Comparison of ENCODE assay signal across 9 mouse cellular contexts in the genomic region with DNA sequence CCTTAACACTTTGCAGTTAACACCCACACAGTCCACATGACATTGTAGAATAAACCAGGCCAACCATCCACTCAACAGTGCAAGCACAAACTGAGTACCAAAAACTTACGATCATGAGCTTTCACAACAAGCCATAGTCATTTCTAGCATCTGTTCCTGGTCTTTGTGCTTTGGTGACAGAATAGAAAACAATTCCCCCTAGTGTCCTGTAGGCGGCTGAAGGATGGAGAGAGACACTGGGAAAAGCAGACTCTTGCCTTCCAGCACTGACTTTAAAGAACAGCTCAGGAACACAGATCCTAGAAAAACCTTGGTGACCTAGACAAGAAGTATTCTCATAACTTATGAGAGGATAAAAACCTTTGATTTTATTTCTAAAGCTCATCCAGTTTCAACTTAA. TPM values are rescaled to one million over a fixed set of nuclear protein-coding genes. Genes with fewer than 3 reads are reported as not detected.
A peak's percentile ranks its signal among the peaks of the same experiment; 100 is the strongest.
DNase-seq lines count a peak whose midpoint lies in the region; ATAC-seq and TF ChIP-seq lines count a peak whose summit lies in the region.
"Had no signal": no experiment of that assay in that cellular context is flagged by ENCODE, and none has a peak within 500 bp of the region (broad histone marks: within the 10 kb centered on the region; RNA-seq: fewer than 3 reads in every experiment).

No protein-coding gene starts in this region.

- no peaks in the 10 kb centered on the region for H3K4me1 ChIP-seq in cerebellum, adult 2 months (ENCODE audit: control insufficient read depth, insufficient read depth, low read length)
- H3K4me1 ChIP-seq in liver, postnatal 0 days (ENCODE audit: insufficient read depth), result peaks cover 14% of the 10 kb centered on the region
- peaks cover 7% of the 10 kb centered on the region; the same call in 1 of the 2 replicates for H3K4me1 ChIP-seq in liver, embryonic 11.5 days (replicated peaks; ENCODE audit: control insufficient read depth, insufficient read depth, low read length)
- H3K4me1 ChIP-seq in midbrain, embryonic 10.5 days, result peaks cover 37% of the 10 kb centered on the region

- no peak overlapping the region for H3K4me3 ChIP-seq in cerebellum, adult 2 months (replicated peaks; ENCODE audit: insufficient read depth, low read depth, low read length)
- H3K4me3 ChIP-seq in liver, postnatal 0 days (ENCODE audit: low read depth, low read length), result no peak overlapping the region
- H3K4me3 ChIP-seq in liver, embryonic 11.5 days (ENCODE audit: low read depth, low read length), result no peak overlapping the region
- peak overlapping the region; percentile 29; the same call in 1 of the 2 replicates for H3K4me3 ChIP-seq in midbrain, embryonic 10.5 days
- H3K4me3 ChIP-seq: erythroblast, embryonic 14.5 days had no signal

- TF ChIP-seq EP300 in liver, postnatal 0 days (IDR thresholded peaks at IDR 0.05; ENCODE audit: low read depth), result no peak

- 5% methylated on average over 2 of the region's 2 CpGs for WGBS in cerebellum, adult 2 months
- 28% methylated on average over 2 of the region's 2 CpGs for WGBS in liver, postnatal 0 days (ENCODE audit: insufficient replicate concordance)
- 42% methylated on average over 2 of the region's 2 CpGs for WGBS in liver, embryonic 11.5 days
- 35% methylated on average over 2 of the region's 2 CpGs for WGBS in midbrain, embryonic 10.5 days

- H3K27me3 ChIP-seq in cerebellum, adult 2 months (ENCODE audit: control insufficient read depth, insufficient read depth, low read length), result no peaks in the 10 kb centered on the region
- H3K27me3 ChIP-seq in liver, postnatal 0 days (ENCODE audit: insufficient read depth, low read length), result peaks cover 14% of the 10 kb centered on the region; the same call in 1 of the 2 replicates
- peaks cover 14% of the 10 kb centered on the region for H3K27me3 ChIP-seq in liver, embryonic 11.5 days (replicated peaks; ENCODE audit: control insufficient read depth, insufficient read depth, low read length)
- H3K27me3 ChIP-seq in midbrain, embryonic 10.5 days (ENCODE audit: low read depth, poor library complexity, severe bottlenecking), result peaks cover under 1% of the 10 kb centered on the region; the same call in 1 of the 2 replicates

- DNase-seq in cerebellum, adult 2 months, result peak in 1 of 2 experiments; percentile 49
- no peak for DNase-seq in liver, postnatal 0 days
- no peak for DNase-seq in liver, embryonic 11.5 days (ENCODE audit: low spot score)
- no peak for DNase-seq in midbrain, embryonic 10.5 days (ENCODE audit: low spot score)
- DNase-seq in ovary, postnatal 10 days (ENCODE audit: low spot score), result no peak

- no peak for TF ChIP-seq POLR2A in cerebellum, adult 2 months (IDR thresholded peaks at IDR 0.05; ENCODE audit: borderline replicate concordance, insufficient read depth, low read length)

- no peaks in the 10 kb centered on the region for H3K36me3 ChIP-seq in liver, postnatal 0 days (replicated peaks; ENCODE audit: insufficient read depth, low read length)
- H3K36me3 ChIP-seq in liver, embryonic 11.5 days (ENCODE audit: control insufficient read depth, insufficient read depth, low read length), result no peaks in the 10 kb centered on the region
- H3K36me3 ChIP-seq in midbrain, embryonic 10.5 days, result no peaks in the 10 kb centered on the region

- no peak overlapping the region for H3K9ac ChIP-seq in liver, postnatal 0 days (replicated peaks)
- H3K9ac ChIP-seq in liver, embryonic 11.5 days (ENCODE audit: low read depth, low read length), result no peak overlapping the region

- TF ChIP-seq CTCF in cerebellum, adult 2 months (IDR thresholded peaks at IDR 0.05; ENCODE audit: borderline replicate concordance, insufficient read depth, low read depth, low read length), result peak; percentile 50; the same call in 1 of the 2 replicates
- peak; percentile 60 for TF ChIP-seq CTCF in liver, postnatal 0 days (IDR thresholded peaks at IDR 0.05; ENCODE audit: low read depth)

- no peak for ATAC-seq in cerebellum, adult (ENCODE audit: insufficient number of reproducible peaks, low FRiP score, low TSS enrichment)
- ATAC-seq in liver, postnatal 0 days, result no peak
- no peak for ATAC-seq in liver, embryonic 11.5 days (replicated peaks; ENCODE audit: low FRiP score)
- peak; percentile 23 to 24; a peak in 2 of 4 replicates for ATAC-seq in hematopoietic stem cell, adult 5-6 weeks (replicated peaks in 1 of 2; ENCODE audit: insufficient read depth in 1 of 2, low FRiP score in 2 of 2, low TSS enrichment in 1 of 2, low read depth in 1 of 2, poor library complexity in 2 of 2, severe bottlenecking in 2 of 2)
- ATAC-seq in megakaryocyte, adult 5-6 weeks (ENCODE audit: poor library complexity, severe bottlenecking), result no peak

- H3K27ac ChIP-seq in cerebellum, adult 2 months (ENCODE audit: insufficient read depth, low read length), result no peak overlapping the region
- no peak overlapping the region for H3K27ac ChIP-seq in liver, postnatal 0 days (ENCODE audit: low read depth)
- no peak overlapping the region for H3K27ac ChIP-seq in liver, embryonic 11.5 days (ENCODE audit: low read depth, low read length)
- H3K27ac ChIP-seq in midbrain, embryonic 10.5 days (replicated peaks), result no peak overlapping the region

- no peaks in the 10 kb centered on the region for H3K9me3 ChIP-seq in liver, postnatal 0 days (ENCODE audit: low read length)
- H3K9me3 ChIP-seq in liver, embryonic 11.5 days (ENCODE audit: control insufficient read depth, low read length), result no peaks in the 10 kb centered on the region
- H3K9me3 ChIP-seq in midbrain, embryonic 10.5 days (replicated peaks), result no peaks in the 10 kb centered on the region

- H3K4me2 ChIP-seq in liver, postnatal 0 days (ENCODE audit: low read depth, low read length), result no peak overlapping the region
- no peak overlapping the region for H3K4me2 ChIP-seq in liver, embryonic 11.5 days

RNA-seq across cellular contexts. Expression of a gene that starts 3.0 kb away (rescaled TPM):
- 55.0 and 55.5 TPM in 2 replicates for polyA plus RNA-seq in cerebellum, adult 2 months (2012; rRNA removed)
- 0.98 and 1.1 TPM in 2 replicates for polyA plus RNA-seq in liver, postnatal 0 days (2015; fragmentation: Nextera tagmentation; extraction: Ambion mirVana)
- 4.1 and 4.2 TPM in 2 replicates for polyA plus RNA-seq in liver, embryonic 11.5 days (2014; fragmentation: Nextera tagmentation; extraction: Ambion mirVana)
- total RNA-seq in hematopoietic stem cell, adult 5-6 weeks (2017), result 5.2 and 5.5 TPM in 2 replicates
- 5.8 and 6.6 TPM in 2 replicates for polyA plus RNA-seq in midbrain, embryonic 10.5 days (2016; fragmentation: Nextera tagmentation; extraction: Ambion mirVana)
- total RNA-seq in megakaryocyte, adult 5-6 weeks (2015), result 2.0 and 2.4 TPM in 2 replicates
- 1.9 TPM in 2 replicates for total RNA-seq in megakaryocyte, adult 5-6 weeks (2017)
- polyA plus RNA-seq: erythroblast, embryonic 14.5 days had no signal

Comparison
In these comparisons a context has a peak if more than half of its experiments do, and no peak if none do; other contexts are left out.
1. ATAC-seq: peak in hematopoietic stem cell, adult 5-6 weeks (2 of 2); none in cerebellum, adult (single experiment), liver, postnatal 0 days (single experiment), liver, embryonic 11.5 days (single experiment) and megakaryocyte, adult 5-6 weeks (single experiment).